Mouse (Mus musculus): ENCODE data around the gene Unc93b1. TPM values are rescaled to one million over a fixed set of nuclear protein-coding genes. Genes with fewer than 3 reads are reported as not detected.

Unc93b1 gene
- polyA plus RNA-seq (2012; rRNA removed), result 31.5 and 34.7 TPM in 2 replicates

DNA sequence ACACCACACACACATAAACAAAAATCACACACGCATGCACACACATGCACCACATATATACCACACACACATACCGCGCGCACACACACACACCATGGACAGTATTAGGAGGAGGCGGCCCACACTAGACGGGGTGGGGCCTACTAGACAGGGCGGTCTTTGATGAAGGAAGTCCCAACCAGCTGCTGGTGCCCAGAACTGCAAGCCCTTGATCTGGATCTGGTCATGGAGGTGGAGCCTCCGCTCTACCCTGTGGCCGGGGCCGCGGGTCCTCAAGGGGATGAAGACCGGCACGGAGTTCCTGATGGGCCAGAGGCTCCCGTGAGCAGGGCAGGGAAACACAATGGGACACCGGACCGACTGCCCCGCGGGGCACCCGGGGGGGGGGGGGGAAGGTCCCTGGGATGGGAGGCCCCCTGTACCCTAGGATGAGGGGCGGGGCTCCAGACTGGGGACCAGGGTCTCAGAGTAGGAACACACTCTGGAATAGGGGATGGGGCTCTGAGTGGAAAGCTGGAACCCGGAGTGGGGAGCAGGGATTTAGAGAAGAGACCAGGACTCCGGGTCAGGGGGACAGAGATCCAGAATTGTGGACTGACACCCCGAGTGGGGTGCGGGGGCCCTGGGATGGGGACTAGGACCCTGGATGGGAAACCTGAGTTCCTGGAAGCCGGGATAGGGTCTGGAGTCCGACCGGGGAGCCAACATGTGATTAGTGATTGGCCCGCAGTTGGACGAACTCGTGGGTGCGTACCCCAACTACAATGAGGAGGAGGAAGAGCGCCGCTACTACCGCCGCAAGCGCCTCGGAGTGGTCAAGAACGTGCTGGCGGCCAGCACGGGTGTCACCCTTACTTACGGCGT is at the start of gene Unc93b1:
Unc93b1 (plus strand) TSS at position 155 of the 864 bp plus-strand sequence.
- DNase-seq (ENCODE audit: extremely low spot score in 1 of 2, low spot score in 1 of 2), result no peak

DNA sequence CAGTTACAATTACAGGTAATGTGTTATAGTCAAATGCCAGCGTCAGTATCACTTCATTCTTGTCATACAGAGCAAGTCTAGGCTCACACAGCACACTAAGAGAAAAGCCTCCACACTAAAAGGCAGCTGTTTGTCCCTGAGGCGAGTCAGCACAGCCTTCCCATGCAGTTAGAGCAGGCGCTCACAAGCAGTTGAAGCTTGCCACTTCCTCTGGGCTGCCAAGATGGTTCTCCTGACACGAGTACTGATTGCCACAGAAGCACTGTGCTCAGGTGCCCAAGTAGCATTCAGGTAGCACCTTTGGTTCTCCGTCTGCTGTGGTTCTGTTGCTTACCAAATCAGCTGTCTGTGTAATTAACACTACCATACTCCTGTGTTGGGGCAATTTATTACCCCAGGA is 45.9 kb upstream of the Unc93b1 start:
- no peak for DNase-seq (ENCODE audit: extremely low spot score in 1 of 2, low spot score in 1 of 2)

DNA sequence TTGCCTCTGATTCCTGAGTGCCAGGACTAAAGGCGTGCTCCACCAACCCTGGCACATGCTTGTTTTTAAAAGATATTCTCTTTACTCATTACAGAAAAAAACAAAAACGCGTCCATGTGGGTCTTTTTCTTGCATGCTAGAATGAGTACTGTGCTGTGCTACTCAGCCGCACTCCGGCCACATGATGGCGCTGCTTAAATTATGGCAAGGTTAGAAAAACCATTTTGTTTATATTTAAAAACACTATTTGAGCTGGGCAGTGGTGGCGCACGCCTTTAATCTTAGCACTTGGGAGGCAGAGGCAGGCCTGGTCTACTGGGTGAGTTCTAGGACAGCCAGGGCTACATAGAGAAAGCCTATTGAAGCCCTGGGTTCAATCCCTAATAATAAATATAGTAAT is 44.8 kb upstream of the Unc93b1 start:
- DNase-seq (ENCODE audit: extremely low spot score in 1 of 2, low spot score in 1 of 2), result no peak

DNA sequence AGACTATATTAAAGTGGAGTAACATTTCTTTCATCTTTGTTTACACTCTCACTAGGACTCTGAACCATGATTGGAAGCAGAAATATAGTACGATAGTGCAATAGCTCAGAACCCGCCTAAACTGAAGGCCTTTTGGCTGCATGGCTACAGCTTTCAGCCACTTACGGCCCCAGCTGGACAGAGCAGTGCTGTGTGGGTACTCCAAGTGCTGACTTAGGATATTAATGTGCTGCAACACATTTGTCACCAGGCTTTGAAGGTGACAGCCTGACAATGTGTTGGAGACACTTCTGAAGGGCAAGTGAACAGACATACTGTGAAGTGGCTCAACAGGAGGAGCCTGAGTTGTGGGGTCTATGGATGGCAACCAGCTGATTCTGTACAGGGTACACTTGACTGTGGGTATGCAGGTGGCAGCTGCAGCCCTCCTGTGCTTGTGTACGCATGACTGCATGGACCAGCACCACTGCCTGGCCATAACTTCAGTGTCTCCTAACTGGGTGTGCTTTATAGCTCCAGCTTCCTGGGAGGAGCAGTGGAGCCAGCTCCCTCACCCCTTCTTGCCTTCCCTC is 41.4 kb upstream of the Unc93b1 start:
- DNase-seq (ENCODE audit: extremely low spot score in 1 of 2, low spot score in 1 of 2), result no peak

DNA sequence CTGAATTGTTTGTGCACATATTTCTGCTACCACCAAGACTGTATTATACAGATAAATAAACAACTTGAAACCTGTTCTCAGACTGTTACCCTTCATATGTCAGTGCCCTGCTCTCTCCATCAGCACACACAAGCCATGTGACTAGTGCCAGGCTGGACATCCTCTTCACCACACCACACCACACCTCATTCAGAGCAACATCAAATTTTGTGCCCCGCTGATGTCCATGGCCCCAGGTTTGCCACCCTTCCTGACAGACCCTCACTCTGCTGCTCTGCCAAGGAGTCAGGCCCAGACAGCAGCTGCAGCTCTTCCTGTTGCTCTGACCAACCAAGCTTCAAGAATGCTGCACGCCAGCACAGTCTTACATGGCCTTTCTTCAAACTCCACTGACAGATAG is 40.7 kb upstream of the Unc93b1 start:
- DNase-seq (ENCODE audit: extremely low spot score in 1 of 2, low spot score in 1 of 2), result no peak

DNA sequence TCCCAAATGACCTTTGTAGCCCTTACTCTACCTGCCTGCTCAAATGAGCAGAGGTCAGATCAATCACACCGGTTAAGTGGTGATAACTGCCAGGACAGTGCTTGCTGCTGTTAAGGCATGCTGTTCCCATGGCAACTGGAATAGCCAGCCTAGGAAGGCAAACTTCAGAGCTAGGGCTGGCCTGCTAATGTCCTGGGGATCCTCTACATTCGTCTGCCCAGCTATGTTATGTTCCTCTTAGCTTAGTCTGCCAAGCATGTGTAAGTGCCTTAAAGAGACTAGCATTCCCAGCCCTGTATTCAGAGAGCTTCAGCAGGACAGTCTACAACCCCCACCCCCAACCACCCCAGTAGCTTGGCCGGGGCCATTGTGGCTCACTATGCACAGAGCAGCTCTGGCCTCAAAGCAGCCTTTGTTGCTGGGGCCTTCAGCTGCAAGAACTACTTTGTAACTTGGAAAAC is 39.8 kb upstream of the Unc93b1 start:
- no peak for DNase-seq (ENCODE audit: extremely low spot score in 1 of 2, low spot score in 1 of 2)

DNA sequence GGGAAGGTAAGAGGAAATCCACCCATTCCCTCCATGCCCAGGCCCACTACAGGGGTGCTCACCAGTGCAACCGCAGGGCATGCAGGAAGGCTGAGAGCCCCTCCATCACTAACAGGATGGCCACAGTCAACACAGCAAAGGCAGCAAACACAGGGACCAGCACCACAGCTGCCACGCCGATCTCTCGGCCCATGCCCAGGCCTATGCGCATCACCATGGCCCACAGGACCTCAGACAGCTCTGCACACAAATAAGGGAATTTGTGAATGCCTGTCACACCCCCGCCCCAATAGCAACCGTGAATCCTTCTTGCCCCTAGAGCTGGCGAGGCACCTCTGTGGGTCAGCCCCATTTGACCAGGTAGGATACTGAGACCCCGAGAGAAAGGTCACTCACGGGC is 38.8 kb upstream of the Unc93b1 start:
- DNase-seq (ENCODE audit: extremely low spot score in 1 of 2, low spot score in 1 of 2), result no peak

DNA sequence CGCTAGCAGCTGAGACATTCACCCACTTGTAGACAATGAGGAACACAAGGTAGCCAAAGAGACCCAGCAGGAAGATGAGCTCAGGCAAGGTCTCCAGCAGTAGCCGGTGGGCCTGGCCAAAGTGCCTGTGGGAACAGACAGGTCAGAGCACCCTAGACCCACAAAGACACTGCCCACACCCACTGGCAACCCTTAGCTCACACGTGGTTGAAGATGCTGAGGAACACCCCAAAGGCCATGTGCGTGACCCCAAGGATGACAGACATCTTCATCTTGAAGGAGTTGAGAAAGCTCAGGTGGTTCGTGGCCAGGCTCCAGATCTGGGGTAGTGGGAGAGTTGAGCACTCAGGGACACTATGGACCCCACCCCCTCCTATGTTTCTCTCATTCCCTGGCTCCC is 37.4 kb upstream of the Unc93b1 start:
- DNase-seq (ENCODE audit: extremely low spot score in 1 of 2, low spot score in 1 of 2), result no peak

DNA sequence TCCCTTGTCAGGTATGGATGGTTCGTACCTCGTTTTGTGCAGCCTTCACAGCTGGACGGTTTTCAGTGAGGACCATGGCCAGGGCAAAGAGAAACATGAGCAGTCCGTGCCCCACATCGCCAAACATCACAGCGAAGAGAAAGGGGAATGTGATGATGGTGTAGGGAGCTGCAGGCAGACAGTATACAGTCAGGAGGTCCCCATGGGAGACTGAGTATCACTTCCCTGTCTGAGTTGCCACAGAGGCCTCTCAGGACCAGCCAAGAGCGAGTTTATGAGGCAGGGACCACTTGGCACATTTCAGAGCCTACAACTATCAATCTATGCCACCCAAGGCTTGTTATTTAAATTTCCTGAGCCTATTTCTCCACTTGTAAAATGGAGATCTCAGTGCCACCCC is 36.0 kb upstream of the Unc93b1 start:
- DNase-seq (ENCODE audit: extremely low spot score in 1 of 2, low spot score in 1 of 2), result no peak

DNA sequence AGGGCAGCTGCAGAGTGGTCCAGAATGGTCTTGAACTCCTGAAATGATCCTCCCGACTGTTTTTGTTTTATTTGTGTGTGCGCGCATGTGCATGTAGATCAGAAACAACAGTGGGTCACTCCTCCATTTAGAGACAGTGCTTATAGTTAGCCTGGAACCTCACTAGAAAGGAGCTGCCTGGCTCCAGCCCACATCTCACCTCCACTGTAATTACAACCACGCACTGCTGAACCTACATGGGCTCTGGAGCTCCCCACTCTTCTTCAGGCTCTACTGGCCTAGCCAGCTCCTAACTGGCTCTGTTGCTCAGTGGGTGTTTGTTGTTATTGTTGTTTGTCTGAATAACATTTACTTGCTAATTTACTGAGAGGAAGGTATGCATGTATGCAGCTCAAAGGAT is 35.4 kb upstream of the Unc93b1 start:
- DNase-seq (ENCODE audit: extremely low spot score in 1 of 2, low spot score in 1 of 2), result peak in 1 of 2 experiments; percentile 31

DNA sequence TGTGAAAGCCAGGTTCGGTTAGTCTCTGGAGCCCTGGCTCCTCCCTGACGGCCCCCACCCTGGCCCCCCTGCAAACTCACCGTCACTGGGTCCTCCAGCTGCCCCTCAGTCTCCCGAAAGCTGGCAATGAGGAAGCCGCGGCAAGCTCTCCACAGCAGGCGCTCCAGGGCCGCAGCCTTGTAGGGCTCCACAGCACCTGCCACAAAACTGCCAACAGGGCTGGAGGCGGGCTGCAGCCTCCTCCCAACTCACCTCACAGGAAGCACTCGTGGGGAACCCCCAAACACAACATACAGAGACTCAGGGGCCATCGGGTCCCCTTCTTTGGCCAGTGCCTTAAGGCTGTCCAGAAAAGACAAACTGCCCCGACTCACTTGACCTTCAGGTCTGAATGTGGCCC is 32.0 kb upstream of the Unc93b1 start:
- no peak for DNase-seq (ENCODE audit: extremely low spot score in 1 of 2, low spot score in 1 of 2)

DNA sequence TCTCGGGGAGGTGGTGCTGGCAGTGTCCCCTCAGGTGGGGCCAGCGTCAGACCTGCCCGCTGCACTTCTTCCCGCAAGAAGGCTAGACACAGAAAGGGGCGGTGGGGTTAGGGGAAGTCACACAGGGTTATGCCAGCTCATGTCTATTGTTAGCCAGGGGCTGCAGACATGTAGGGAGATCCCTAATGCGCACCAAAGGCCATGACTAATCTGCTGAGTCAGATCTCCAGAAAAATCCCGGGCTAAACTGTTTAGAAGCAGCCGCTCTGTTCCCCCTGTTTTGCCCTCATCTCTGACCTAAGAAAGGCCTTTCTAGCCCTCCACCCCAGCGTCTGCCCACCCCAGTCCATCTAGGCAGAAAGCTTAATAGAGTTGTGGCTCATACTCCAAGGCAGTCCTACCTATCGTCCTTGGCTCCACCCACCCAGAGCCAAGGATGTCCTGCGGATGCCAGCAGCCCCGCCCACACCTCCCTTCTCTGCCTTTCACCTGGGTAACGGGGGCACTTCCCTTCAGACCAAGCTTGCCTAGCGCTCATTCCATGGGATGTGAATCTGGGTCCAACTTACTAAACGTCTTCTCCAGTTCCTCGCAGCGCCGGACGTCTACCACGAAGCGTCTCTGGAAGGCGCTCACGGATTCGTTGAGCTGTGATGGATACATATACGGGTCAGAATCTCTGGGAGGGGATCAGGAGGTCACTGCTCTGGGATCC is 31.2 kb upstream of the Unc93b1 start:
- no peak for DNase-seq (ENCODE audit: extremely low spot score in 1 of 2, low spot score in 1 of 2)

DNA sequence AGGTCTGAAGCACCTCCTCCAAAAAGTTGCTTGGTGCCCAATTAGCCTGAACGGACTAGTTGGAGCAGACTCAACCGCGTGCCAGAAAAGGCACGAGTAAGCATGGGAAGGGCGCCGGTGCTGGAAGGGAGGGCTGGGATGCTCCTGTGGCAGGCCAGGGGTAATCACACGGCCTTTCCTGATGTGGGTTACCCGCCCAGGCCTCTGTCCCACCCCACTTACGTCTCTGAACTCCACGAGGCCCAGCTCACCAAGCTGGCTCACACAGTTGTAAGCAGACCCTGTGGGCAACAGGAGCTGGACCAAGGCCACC is 30.7 kb upstream of the Unc93b1 start:
- no peak for DNase-seq (ENCODE audit: extremely low spot score in 1 of 2, low spot score in 1 of 2)

DNA sequence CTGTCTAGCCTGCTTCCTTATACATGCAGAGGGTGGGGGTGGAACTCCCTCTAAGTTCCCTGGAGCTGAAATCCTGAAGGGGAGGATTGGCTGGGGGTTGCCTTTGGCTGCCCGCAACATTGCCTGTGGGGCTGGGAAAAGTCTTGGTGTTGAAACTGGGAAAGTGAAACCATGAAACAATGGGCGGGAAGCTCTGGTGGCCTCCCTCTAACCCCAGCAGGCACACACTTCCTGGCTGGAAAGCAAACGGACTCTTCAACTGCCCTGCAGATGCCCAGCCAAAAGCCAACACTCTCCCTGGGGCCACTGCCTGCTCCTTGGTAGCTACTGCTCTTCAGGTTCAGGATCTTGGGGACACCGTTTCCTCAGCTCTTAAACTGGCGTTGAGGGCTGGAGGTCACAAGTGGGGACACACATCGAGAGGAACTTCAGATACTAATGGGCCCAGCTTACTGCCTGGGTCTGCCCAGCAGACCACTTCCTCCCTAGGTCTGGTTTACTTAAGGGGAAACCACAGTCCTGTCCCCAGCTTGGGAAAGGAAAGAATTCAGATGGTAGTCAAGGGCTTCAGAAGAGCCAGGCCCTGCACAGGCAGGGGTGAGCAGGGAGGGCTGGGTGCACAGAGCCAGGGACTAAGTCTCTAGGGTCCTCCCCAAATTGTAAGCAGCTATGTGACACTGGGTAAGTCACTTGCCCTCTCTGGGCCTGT is 29.6 kb upstream of the Unc93b1 start:
- DNase-seq (ENCODE audit: extremely low spot score in 1 of 2, low spot score in 1 of 2), result no peak

DNA sequence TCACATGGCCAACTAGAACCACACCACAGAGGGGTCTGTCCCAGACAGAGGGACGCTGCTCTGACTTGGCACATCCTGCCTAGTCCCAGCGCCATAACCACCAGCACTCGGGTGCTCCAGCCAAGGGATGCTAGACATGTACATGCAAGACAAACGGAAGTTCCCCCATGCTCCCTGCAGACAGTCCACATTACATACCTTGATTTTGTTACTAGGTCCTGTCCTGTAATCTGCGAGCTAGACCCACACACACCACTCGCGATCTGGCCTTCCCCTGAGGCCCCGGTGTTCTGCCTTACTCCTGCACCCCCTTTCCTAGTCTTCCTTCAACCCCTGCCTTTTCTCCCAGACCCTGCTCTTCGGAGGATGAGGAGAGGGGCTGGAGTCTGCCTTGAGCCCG is 28.7 kb upstream of the Unc93b1 start:
- no peak for DNase-seq (ENCODE audit: extremely low spot score in 1 of 2, low spot score in 1 of 2)

DNA sequence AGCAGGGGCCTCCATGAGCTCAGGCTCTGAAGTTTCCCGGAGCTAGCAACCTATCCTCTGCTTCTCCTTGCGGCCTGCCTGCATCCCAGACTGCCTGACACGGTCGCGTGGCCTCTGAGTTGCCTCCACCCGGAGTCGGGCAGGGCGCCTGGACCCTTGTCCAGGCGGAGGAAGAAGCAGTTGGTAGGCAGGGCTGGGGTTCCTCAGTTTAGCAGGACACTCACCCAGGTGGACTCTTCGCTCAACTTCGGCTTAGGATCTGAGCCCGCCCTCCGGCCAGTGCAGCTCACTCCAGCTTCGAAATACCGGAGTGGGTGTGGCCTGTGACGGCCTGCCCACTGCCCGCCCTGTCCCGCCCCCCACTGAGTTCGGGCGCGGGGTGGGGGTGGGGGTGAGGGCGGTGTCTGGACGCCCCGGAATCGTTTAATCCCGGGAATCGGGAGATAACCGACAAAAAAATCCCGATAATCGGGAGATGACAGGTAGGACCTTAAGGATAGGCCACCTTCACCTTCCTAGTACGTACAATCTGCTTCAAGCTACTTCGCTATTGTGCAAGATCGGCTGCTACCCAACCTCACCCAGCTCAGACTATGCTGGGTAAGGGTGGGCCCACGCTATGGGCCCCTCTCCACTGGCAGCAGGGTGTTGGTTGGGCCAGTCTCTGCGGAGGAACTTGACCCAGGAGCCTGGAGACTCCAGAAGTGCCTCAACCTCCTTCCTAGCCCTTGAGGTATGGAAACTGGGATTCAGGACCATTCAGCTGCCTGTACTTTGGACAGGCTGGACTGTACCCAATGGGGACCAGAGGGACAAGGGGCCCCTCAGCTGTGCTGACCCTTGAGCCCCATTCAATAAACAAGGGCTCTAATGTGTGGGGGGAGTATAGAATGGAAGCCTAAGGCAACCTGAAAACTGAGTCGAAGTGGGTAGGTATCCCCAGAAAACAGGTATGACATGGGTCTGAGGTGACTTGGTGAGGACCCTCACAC is 27.9 kb upstream of the Unc93b1 start, which contains the start of gene Tcirg1:
Tcirg1 (minus strand) TSS at position 339 of the 992 bp plus-strand sequence.
- DNase-seq (ENCODE audit: extremely low spot score in 1 of 2, low spot score in 1 of 2), result peak in 1 of 2 experiments; percentile 55

DNA sequence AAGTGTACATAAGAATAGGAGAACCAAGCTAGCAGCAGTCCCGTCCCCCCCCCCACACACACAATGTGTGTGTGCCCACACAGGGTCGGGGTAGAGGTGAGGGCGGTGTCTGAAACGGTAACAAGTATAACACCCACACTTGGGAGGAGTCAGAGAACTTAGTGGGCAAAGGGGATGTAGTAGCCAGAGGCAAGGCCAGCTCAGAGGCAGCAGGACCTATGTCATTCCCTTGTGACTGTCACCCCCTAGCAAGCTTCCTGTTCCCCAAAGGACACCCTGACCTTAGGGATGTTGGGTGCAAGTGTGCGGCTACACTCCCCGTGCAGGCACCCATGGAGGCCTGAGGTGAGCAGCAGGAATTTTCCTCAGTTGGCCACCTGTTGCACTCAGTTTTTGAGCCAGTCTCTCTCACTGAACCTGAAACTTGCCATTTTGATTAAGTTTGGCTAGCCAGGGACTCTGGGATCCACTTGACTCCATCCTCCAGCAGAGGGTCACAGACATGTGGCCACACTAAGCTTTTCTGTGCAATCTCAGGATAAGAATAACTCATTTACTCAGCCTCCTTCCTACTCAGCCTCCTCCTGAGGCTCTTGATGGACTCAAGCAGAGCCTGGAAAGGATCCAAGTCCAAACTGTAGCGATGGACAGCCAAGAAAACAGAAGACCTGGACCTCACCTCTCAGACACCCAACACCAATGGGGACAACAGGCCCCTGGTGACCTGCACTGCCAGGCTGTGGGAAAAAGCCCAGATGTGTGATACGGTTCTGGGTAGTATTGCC is 26.9 kb upstream of the Unc93b1 start:
- no peak for DNase-seq (ENCODE audit: extremely low spot score in 1 of 2, low spot score in 1 of 2)

DNA sequence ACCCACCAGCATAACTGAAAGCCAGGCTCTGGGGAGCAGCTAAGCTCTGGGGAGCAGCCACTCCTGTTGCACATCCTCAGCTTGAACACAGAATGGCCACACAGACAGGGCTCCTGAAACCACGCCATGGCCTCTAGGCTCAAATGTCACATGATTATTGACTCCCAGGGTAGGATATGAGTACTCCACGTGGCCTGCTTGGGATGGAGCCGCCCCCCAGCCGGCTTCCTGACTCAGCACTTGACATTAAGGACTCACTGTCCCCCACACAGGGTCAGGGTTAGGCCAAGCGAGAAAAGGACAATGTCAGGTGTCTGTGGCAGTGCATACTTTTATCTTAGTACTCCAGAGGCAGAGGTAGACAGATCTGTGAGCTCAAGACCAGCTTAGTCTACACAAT is 24.8 kb upstream of the Unc93b1 start:
- DNase-seq (ENCODE audit: extremely low spot score in 1 of 2, low spot score in 1 of 2), result no peak
